Mouse (Mus musculus): ENCODE results near the gene Mrpl53.

DNA sequence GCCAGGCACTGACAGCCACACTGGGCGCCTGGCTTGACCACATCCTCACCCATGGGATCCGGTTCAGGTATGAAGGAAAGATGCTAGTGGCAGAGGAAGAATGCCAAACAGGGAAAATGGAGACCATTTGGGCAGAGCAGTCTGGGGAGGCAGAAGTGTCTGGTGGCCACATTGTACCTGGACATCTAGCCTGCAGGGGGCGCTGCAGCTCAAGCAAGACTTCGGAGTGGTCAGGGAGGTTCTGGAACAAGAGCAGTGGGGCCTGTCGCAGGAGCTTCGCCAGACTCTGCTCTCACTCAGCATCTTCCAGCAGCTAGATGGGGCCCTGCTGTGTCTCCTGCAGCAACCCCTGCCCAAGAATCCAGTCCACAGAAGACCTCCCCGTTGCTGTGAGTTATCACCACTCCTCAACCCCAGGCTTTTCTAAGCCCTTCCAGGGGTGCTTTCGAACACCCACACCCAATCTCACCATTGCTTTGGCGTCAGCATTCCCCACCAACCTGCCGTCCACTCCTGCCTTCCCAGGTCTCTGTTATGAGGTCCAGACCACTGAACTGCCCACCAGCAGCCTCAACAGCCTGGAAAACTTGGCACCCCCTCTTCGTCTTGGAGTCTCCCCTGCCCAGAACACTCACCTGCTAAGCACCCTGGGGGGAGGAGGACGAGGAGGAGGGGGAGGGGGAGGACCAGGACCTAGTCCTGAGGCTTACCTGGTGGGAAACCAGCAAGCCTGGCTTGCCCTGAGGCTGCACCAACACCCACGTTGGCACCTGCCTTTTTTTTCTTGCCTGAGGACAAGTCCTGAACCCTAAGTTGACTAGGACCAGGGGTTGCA lies 1.1 kb upstream of the Mrpl53 start:
- TF ChIP-seq POLR2A (IDR thresholded peaks at IDR 0.05; ENCODE audit: insufficient read depth, low read length) (no peak), CTCF (IDR thresholded peaks at IDR 0.05; ENCODE audit: low read depth, low read length) (peak; percentile 95), EP300 (IDR thresholded peaks at IDR 0.05; ENCODE audit: insufficient read depth, low read depth, low read length) (no peak)
